Mouse (Mus musculus) thymus, adult 2 months (tissue): ENCODE results near the gene Pdlim7. TPM values are rescaled to one million over a fixed set of nuclear protein-coding genes. Genes with fewer than 3 reads are reported as not detected.

Experiments
- DNase-seq: peaks from one replicate; pipeline ENCODE4 v3.0.0; 2021
- H3K27ac ChIP-seq: fragments of 200-500 bp; 2 replicates; pipeline ENCODE4 v1.5.1; 2012; ENCODE audit warnings: low read length, control low read depth; ENCODE audit not compliant: control insufficient read depth, insufficient read depth
- H3K27me3 ChIP-seq: fragments of 200-500 bp; 2 replicates; pipeline ENCODE4 v1.6.1; 2012; ENCODE audit warnings: mild to moderate bottlenecking, low read length, moderate library complexity, mixed read lengths; ENCODE audit not compliant: control insufficient read depth, insufficient read depth
- H3K36me3 ChIP-seq: fragments of 200-500 bp; 2 replicates; pipeline ENCODE4 v1.6.1; 2012; ENCODE audit warnings: mild to moderate bottlenecking, low read length, moderate library complexity; ENCODE audit not compliant: control insufficient read depth, insufficient read depth
- H3K4me1 ChIP-seq: fragments of 200-500 bp; replicated peaks from 2 replicates; pipeline ENCODE4 v1.6.1; 2012; ENCODE audit warnings: low read length; ENCODE audit not compliant: control insufficient read depth, insufficient read depth
- H3K4me3 ChIP-seq: fragments of 200-500 bp; 2 replicates; pipeline ENCODE4 v1.5.1; 2012; ENCODE audit warnings: mild to moderate bottlenecking, low read length, control low read depth, moderate library complexity; ENCODE audit not compliant: control insufficient read depth, insufficient read depth
- CTCF ChIP-seq: fragments of 200-500 bp; IDR thresholded peaks from 2 replicates; pipeline ENCODE4 v1.5.1; 2012; ENCODE audit warnings: mild to moderate bottlenecking, control low read depth, low read length, moderate library complexity, borderline replicate concordance; ENCODE audit not compliant: control insufficient read depth, poor library complexity, insufficient read depth; ENCODE audit errors: extremely low read depth
- POLR2A ChIP-seq: fragments of 200-500 bp; IDR thresholded peaks from 2 replicates; pipeline ENCODE4 v1.6.1; 2012; ENCODE audit warnings: mild to moderate bottlenecking, low read length, control low read depth, moderate library complexity; ENCODE audit not compliant: control insufficient read depth, poor library complexity, insufficient read depth; ENCODE audit errors: extremely low read depth
- WGBS: fragments of 180-500 bp; shearing (Covaris S2); methylation state at CpG from one replicate; pipeline ENCODE4 v1.1.7; 2018; 5-methylcytosine and 5-hydroxymethylcytosine counted together
- polyA plus RNA-seq: library from polyadenylated mRNA; depleted of rRNA; stranded (reverse); fragments of >200 nt; gene quantifications from 2 replicates; pipeline ENCODE4 v1.2.3, GENCODE M21; 2012

Gene Pdlim7
- polyA plus RNA-seq, 1 experiment, result 29.5 TPM

DNA sequence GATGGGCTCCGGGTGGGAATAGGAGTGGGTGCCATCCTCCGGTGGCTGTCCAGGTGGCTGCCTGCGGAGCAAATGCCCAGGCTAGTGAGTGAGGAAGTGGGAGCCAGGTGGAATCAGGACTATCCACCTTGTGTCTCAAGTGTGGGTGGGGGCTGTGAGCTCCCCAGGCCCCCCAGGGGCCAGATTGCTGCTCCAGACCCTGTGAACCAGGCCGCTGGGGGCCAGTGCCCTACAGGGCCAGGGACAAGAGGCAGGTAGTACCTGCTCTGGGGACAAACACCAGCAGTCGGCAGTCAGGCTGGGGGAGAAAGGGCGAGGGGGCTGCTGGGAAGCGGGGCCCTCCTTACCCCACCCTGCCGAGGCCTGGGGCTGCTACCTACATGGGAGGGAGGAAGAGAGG, 37.2 kb downstream of the Pdlim7 start:
- Histone ChIP-seq H3K27ac (no peak overlapping the region), H3K4me1 (peaks cover 24% of the 10 kb centered on the region), H3K36me3 (no peaks in the 10 kb centered on the region), H3K27me3 (peaks cover 10% of the 10 kb centered on the region; the same call in 1 of the 2 replicates), H3K4me3 (no peak overlapping the region)
- no peak for DNase-seq
- over 99% methylated on average over 8 of the region's 8 CpGs for WGBS
- no peak for TF ChIP-seq POLR2A
- no peak for TF ChIP-seq CTCF

DNA sequence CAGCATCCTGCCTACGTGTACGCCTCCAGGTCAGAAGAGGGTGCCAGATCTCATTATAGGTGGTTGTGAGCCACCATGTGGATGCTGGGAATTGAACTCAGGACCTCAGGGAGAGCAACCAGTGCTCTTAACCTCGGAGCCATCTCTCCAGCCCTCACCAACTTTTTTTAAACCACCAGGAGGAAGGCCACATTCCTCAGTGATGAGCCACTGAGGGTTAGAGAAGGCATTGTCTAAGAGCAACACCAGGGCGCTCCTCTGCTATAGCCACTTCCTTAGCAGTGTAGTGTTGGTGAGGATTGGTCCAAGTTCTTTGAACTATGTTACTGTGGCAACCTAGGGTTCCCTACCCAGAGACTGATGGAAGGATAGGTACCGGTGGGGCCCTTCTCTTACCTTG, 37.7 kb downstream of the Pdlim7 start:
- peaks cover 29% of the 10 kb centered on the region for H3K4me1 ChIP-seq
- no peak for TF ChIP-seq CTCF
- TF ChIP-seq POLR2A, result no peak
- no peak overlapping the region for H3K27ac ChIP-seq
- WGBS, result 94% methylated on average over 5 of the region's 5 CpGs
- H3K36me3 ChIP-seq, result no peaks in the 10 kb centered on the region
- peaks cover 10% of the 10 kb centered on the region; the same call in 1 of the 2 replicates for H3K27me3 ChIP-seq
- H3K4me3 ChIP-seq, result no peak overlapping the region
- DNase-seq, result no peak

DNA sequence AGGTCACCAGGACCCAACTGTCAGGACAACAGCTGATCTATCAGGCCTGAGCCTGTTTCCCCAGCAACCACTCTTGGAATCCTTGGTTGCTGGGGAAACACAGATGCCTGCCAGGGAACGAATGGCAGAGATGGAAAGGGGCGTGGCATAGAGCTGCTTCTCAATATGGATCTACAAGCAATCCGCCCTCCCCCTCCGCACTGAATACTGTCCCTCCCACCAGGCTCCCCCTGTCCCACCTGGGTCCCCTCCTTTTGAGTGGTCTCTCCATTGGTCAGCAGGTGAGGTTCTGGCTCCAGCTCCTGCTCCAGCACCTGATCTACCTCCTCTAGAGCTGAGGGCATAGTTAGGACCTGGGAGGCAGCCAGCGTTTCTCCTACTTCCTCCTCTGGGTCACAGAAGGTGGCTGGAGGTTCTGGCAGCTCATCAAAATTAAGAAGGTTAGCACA, 38.8 kb downstream of the Pdlim7 start:
- Histone ChIP-seq H3K4me3 (no peak overlapping the region), H3K27me3 (peaks cover 10% of the 10 kb centered on the region; the same call in 1 of the 2 replicates), H3K36me3 (no peaks in the 10 kb centered on the region), H3K27ac (no peak overlapping the region), H3K4me1 (peaks cover 29% of the 10 kb centered on the region)
- no peak for TF ChIP-seq POLR2A
- no peak for TF ChIP-seq CTCF
- no peak for DNase-seq
- WGBS, result 51% methylated on average over 5 of the region's 5 CpGs

DNA sequence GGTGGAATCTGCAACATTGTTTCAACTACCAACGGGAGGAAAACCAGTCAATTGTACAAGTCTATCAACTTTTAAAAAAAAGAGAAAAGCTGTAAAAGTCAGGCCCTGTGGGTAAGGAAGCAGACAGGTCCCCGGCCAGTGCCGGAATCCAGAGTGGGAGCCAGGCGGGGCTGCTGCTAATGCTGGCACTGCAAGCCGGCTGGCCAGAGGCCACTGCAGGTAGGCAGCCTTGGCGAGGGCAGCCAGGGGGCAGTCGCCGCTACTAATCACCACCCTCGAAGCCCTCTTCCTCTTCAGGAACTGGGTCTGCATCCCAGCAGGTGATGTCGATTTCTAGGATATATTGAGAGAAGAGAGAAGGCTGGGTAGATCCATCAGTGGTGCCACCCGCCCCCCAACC, 39.5 kb downstream of the Pdlim7 start:
- no peak overlapping the region for H3K27ac ChIP-seq

DNA sequence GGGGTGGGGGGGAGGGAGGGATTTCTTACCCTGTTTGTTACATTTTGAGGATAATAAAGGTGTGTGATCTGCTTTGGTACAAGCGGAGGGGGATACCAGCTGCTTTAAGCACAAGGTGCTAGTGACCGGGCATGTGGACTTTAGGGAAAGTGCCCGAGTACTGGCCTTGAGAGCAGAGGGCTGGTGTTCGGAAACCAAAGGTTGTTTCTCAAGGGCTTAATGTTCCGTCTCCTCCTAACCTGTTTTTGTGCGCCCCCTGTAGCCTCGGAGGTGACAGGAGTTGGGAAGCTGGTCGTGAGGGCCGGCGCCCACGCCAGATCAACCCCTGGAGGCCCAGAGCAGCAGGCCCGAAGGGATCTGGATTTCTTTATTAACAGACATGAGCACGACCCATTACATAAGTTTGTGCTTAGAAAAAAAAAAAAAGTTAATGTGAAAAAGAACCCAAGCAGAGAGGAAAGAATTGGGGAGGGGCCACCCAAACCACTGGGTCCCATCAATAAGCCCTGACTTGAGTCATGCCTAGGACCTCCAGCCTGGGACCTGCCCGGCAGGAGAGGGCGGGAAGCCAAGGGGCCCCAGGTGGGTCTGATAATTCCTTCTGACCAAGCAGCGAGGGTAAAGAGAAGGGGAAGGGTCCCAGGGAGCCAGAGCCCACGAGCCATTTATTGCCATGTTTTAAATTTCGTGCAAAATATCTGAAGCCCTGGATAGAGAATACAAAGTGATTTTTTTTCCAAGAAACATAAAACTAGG, 40.2 kb downstream of the Pdlim7 start:
- Histone ChIP-seq H3K27me3 (peaks cover 10% of the 10 kb centered on the region; the same call in 1 of the 2 replicates), H3K27ac (no peak overlapping the region)
- 32% methylated on average over 18 of the region's 18 CpGs for WGBS

More for the DNA sequence above, 39.5 kb downstream of the Pdlim7 start:
- TF ChIP-seq POLR2A (no peak), CTCF (no peak)
- Histone ChIP-seq H3K4me3 (no peak overlapping the region), H3K36me3 (no peaks in the 10 kb centered on the region), H3K27me3 (peaks cover 10% of the 10 kb centered on the region; the same call in 1 of the 2 replicates), H3K4me1 (peaks cover 24% of the 10 kb centered on the region)
- 65% methylated on average over 11 of the region's 11 CpGs for WGBS
- DNase-seq, result no peak

DNA sequence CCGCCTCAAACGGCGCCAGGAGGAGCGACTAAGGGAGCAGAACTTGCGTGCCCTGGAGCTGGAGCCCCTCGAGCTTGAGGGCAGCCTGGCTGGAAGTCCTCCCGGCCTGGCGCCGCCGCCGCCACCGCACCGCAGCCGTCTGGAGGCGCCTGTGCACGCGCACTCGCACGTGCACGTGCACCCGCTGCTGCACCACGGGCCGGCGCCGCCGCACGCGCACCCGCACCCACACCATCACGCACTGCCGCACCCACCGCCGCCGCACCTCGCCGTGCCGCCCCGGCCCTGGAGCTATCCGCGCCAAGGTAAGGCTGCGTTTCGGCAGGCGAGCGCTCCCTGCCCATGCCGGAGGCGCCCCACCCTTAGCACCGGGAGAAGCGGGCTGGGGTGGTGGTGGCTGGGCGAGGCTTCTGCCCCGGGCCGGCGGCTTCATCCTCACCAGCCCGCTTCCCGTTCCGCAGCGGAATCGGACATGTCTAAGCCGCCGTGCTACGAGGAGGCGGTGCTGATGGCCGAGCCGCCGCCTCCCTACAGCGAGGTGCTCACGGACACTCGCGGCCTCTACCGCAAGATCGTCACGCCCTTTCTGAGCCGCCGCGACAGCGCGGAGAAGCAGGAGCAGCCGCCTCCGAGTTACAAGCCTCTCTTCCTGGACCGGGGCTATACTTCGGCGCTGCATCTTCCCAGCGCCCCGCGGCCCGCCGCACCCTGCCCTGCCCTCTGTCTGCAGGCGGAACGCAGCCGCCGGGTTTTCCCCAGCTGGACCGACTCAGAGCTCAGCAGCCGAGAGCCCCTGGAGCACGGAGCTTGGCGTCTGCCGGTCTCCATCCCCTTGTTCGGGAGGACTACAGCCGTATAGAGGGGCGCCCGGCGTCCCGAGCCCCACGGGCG, 41.1 kb downstream of the Pdlim7 start:
- Histone ChIP-seq H3K36me3 (no peaks in the 10 kb centered on the region), H3K4me1 (peaks cover 19% of the 10 kb centered on the region), H3K4me3 (peak overlapping the region; percentile 44), H3K27ac (no peak overlapping the region), H3K27me3 (peaks cover 10% of the 10 kb centered on the region; the same call in 1 of the 2 replicates)
- no peak for TF ChIP-seq CTCF
- TF ChIP-seq POLR2A, result no peak
- DNase-seq, result peak; percentile 52
- 1% methylated on average over 92 of the region's 103 CpGs for WGBS

More for the DNA sequence above, 40.2 kb downstream of the Pdlim7 start:
- peak; percentile 56 for DNase-seq
- H3K4me1 ChIP-seq, result peaks cover 19% of the 10 kb centered on the region
- no peak overlapping the region for H3K4me3 ChIP-seq
- H3K36me3 ChIP-seq, result no peaks in the 10 kb centered on the region
- TF ChIP-seq CTCF (0 out of 2 replicates have a peak, but pooled peaks have one; percentile 9), POLR2A (no peak)
